Mouse (Mus musculus) embryonic fibroblast, embryonic 13.5 days (primary cell): ENCODE measurements around the gene Adap1. TPM values are rescaled to one million over a fixed set of nuclear protein-coding genes. Genes with fewer than 3 reads are reported as not detected.

Source experiments
- H3K27ac ChIP-seq: 2 replicates; pipeline ENCODE4 v1.5.1; 2012; ENCODE audit warnings: low read length, control low read depth, inconsistent platforms; ENCODE audit not compliant: insufficient read depth
- H3K4me1 ChIP-seq: 2 replicates; pipeline ENCODE4 v1.6.1; 2011; ENCODE audit warnings: low read length; ENCODE audit not compliant: control insufficient read depth, insufficient read depth
- H3K4me3 ChIP-seq: 2 replicates; pipeline ENCODE4 v1.5.1; 2011; ENCODE audit warnings: mild to moderate bottlenecking, control low read depth, low read length; ENCODE audit not compliant: insufficient read depth
- CTCF ChIP-seq: IDR thresholded peaks from 2 replicates; pipeline ENCODE4 v1.5.1; 2011; ENCODE audit warnings: mild to moderate bottlenecking, control low read depth, low read length, moderate library complexity, borderline replicate concordance; ENCODE audit not compliant: insufficient read depth
- POLR2A ChIP-seq: IDR thresholded peaks from 2 replicates; pipeline ENCODE4 v1.6.1; 2011; ENCODE audit warnings: low read depth, mild to moderate bottlenecking, control low read depth, low read length, moderate library complexity
- polyA plus RNA-seq: library from polyadenylated mRNA; stranded (reverse); fragments of >200 nt; gene quantifications from 2 replicates; pipeline ENCODE4 v1.2.4, GENCODE M21; 2011; ENCODE audit warnings: low read depth; ENCODE audit not compliant: missing spikeins, insufficient read length

Adap1 gene
- polyA plus RNA-seq, 1 experiment = 0.54 TPM

GRCm38 (mm10) chr5:139270806-139271521, 54.5 kb downstream of the Adap1 start:
- Histone ChIP-seq H3K27ac (no peak overlapping the region), H3K4me3 (no peak overlapping the region), H3K4me1 (peaks cover 4% of the 10 kb centered on the region; the same call in 1 of the 2 replicates)
- TF ChIP-seq CTCF (no peak), POLR2A (no peak)

- Histone ChIP-seq H3K4me1 (peaks cover 4% of the 10 kb centered on the region; the same call in 1 of the 2 replicates), H3K4me3 (no peak overlapping the region), H3K27ac (no peak overlapping the region)
- no peak for TF ChIP-seq CTCF
- TF ChIP-seq POLR2A = no peak
Observed at GRCm38 (mm10) chr5:139267661-139268060, 57.8 kb downstream of the Adap1 start.

- Histone ChIP-seq H3K4me3 (no peak overlapping the region), H3K4me1 (peaks cover 3% of the 10 kb centered on the region; the same call in 1 of the 2 replicates), H3K27ac (no peak overlapping the region)
- no peak for TF ChIP-seq CTCF
- TF ChIP-seq POLR2A = no peak
Observed at GRCm38 (mm10) chr5:139261403-139261802, 64.0 kb downstream of the Adap1 start.

GRCm38 (mm10) chr5:139259853-139260252, 65.6 kb downstream of the Adap1 start:
- Histone ChIP-seq H3K4me3 (no peak overlapping the region), H3K27ac (peak overlapping the region; percentile 66; the same call in 1 of the 2 replicates), H3K4me1 (peaks cover 6% of the 10 kb centered on the region)
- TF ChIP-seq POLR2A (no peak), CTCF (no peak)

- no peak overlapping the region for H3K4me3 ChIP-seq
- peaks cover 13% of the 10 kb centered on the region for H3K4me1 ChIP-seq
- TF ChIP-seq CTCF (no peak), POLR2A (no peak)
- peak overlapping the region; percentile 64 for H3K27ac ChIP-seq
Observed at GRCm38 (mm10) chr5:139258371-139259035, 66.9 kb downstream of the Adap1 start.

DNA sequence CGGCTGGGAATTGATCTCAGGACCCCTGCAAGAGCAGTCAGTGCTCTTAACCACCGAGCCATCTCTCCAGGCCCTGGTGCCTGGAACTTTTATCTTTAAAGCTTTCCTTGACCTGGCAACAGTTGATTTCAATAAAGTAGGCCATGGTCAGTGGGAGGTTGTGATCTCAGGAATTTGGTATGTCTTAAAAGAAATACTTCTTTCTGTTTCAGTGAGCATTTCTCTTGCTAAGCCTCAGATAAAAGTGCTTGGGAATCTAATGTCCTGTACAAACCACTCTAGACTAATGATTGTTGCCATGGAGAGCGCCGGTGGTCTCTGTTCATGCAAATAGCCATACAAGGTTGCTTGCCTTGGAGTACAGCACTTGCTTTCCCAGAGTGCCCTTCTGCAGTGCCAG, 67.6 kb downstream of the Adap1 start:
- Histone ChIP-seq H3K4me3 (no peak overlapping the region), H3K27ac (peak overlapping the region; percentile 55), H3K4me1 (peaks cover 13% of the 10 kb centered on the region)
- TF ChIP-seq CTCF (no peak), POLR2A (no peak)

DNA sequence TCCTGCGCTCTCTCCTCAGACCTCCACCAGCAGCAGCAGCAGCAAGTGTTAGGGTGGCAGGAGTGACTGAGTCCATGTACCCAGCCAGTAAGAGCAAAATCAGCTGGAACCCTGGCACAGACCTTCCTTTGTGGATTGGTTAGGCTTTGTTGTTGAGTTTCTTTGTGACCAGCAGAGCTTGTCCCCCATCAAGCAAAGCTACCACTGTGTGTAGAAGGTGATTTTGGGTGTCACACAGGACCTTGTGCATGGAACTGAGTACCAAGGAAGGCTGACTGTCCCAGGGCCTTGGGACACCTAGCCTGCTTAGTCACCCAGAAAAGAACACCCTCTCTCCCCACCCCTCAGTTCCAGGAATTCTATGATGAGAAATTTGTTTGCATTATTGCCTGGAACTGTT, 68.2 kb downstream of the Adap1 start:
- TF ChIP-seq POLR2A = no peak
- TF ChIP-seq CTCF = no peak
- Histone ChIP-seq H3K4me3 (no peak overlapping the region), H3K4me1 (peaks cover 13% of the 10 kb centered on the region), H3K27ac (peak overlapping the region; percentile 20; the same call in 1 of the 2 replicates)

GRCm38 (mm10) chr5:139256211-139256765, 69.1 kb downstream of the Adap1 start:
- TF ChIP-seq POLR2A (no peak), CTCF (no peak)
- Histone ChIP-seq H3K4me3 (no peak overlapping the region), H3K4me1 (peaks cover 13% of the 10 kb centered on the region), H3K27ac (no peak overlapping the region)

DNA sequence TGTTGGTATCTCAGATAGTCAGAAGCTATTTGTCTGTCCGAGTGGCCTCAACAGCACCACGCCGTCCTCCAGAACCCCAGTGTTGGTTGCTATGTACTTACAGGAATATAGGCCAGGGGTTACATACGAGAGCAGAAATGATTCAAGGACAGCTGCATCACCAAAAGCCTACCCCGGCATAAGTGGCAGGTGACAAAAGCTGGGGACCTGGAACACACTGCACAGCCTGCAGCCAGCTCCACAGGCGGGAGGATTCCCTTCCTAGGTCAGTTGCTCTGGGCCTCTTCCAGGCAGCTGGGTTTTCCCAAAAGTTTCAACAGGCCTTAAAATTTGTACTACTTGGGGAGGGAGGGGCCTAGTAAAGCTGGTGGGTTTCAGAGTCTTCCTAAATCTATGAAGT, 69.6 kb downstream of the Adap1 start:
- H3K27ac ChIP-seq = no peak overlapping the region
- no peak overlapping the region for H3K4me3 ChIP-seq
- peaks cover 13% of the 10 kb centered on the region for H3K4me1 ChIP-seq
- no peak for TF ChIP-seq POLR2A
- no peak for TF ChIP-seq CTCF

- no peak for TF ChIP-seq POLR2A
- TF ChIP-seq CTCF = no peak
- H3K4me3 ChIP-seq = no peak overlapping the region
- H3K4me1 ChIP-seq = peaks cover 13% of the 10 kb centered on the region
- no peak overlapping the region for H3K27ac ChIP-seq
Observed at GRCm38 (mm10) chr5:139254938-139255337, 70.5 kb downstream of the Adap1 start.
